Mouse (Mus musculus) stomach, postnatal 0 days (tissue): ENCODE measurements around the gene Gp1bb.

Experiments
- CTCF ChIP-seq: IDR thresholded peaks from 2 replicates; pipeline ENCODE4 v1.5.1; 2016; ENCODE audit warnings: antibody characterized with exemption, low read depth, mild to moderate bottlenecking, moderate library complexity
- EP300 ChIP-seq: optimal IDR thresholded peaks from 2 replicates; pipeline ENCODE3; 2016; ENCODE audit warnings: antibody characterized with exemption

DNA sequence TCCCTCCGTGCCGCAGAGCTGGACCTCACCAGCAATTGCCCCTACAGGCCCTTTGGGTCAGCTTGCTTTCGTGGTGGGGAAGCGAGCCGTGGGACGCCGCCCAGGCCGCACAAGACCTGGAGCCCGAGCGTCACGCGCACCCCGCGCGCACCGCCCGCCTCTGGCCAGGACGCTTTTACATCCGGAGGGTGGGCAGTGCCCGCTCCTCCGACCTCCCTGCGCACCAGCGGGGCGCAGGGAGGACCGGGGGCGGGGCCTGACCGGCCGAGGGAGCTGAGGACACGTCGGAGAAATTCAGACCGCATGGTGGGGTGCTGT is 33.5 kb downstream of the Gp1bb start:
- TF ChIP-seq CTCF (no peak), EP300 (no peak)
